Mouse (Mus musculus): ENCODE data around the gene Lamtor2. TPM values are rescaled to one million over a fixed set of nuclear protein-coding genes. Genes with fewer than 3 reads are reported as not detected.
A peak's percentile ranks its signal among the peaks of the same experiment; 100 is the strongest.

The Lamtor2 gene
- polyA plus RNA-seq, 1 experiment, result 152 TPM

DNA sequence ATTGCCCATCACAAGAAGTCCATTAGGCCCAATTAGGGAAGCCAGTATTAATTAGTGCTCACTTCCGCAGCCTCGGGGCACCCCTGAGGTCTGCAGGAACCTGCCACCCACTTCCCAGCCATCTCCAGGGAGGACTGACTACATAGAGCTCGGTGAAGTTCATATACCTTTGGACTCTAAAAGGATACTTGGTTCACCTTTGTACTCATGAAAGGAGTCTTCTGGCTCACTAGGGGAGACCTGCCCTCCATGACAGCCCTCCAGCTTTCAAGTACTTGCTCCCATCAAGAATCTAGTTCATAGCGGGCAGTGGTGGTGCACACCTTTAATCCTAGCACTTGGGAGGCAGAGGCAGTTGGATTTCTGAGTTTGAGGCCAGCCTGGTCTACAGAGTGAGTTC lies 34.5 kb downstream of the Lamtor2 start:
- no peak for TF ChIP-seq GATA1 (IDR thresholded peaks at IDR 0.05; ENCODE audit: borderline replicate concordance, low read length)
- no peak for TF ChIP-seq FLI1 (IDR thresholded peaks at IDR 0.05; ENCODE audit: low read length)
- Histone ChIP-seq H3K4me1 (peaks cover 82% of the 10 kb centered on the region), H3K9me3 (0 out of 2 replicates have a peak, but pooled peaks cover 9% of the 10 kb centered on the region), H3K4me3 (replicated peaks) (no peak overlapping the region), H3K27me3 (replicated peaks) (peaks cover 63% of the 10 kb centered on the region), H3K36me3 (replicated peaks; ENCODE audit: low read length) (no peaks in the 10 kb centered on the region)

DNA sequence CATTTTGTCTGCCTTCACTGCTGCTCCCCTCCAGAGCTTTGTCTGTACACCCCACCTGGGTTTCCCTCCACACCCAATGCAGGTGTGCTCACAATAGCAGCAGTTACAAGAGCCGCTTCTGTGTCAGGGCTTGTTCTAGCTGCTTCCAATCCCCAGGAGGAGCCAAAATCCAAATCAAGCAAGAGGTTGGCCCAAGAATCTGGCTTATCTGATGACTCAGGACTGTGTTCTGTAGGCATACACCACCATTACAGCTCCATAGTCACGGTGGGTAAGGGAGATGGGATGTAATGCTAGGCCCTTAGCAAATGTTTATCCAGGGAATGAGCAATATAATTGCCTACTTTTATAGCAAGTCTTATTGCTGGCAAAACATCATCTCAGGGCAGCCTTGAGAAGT lies 36.5 kb downstream of the Lamtor2 start:
- H3K9me3 ChIP-seq, result 0 out of 2 replicates have a peak, but pooled peaks cover 9% of the 10 kb centered on the region
- H3K4me3 ChIP-seq (replicated peaks), result no peak overlapping the region
- TF ChIP-seq FLI1 (IDR thresholded peaks at IDR 0.05; ENCODE audit: low read length) (no peak), GATA1 (IDR thresholded peaks at IDR 0.05; ENCODE audit: borderline replicate concordance, low read length) (no peak)
- H3K27me3 ChIP-seq (replicated peaks), result peaks cover 52% of the 10 kb centered on the region
- H3K4me1 ChIP-seq, result peaks cover 84% of the 10 kb centered on the region
- H3K36me3 ChIP-seq (replicated peaks; ENCODE audit: low read length), result no peaks in the 10 kb centered on the region

DNA sequence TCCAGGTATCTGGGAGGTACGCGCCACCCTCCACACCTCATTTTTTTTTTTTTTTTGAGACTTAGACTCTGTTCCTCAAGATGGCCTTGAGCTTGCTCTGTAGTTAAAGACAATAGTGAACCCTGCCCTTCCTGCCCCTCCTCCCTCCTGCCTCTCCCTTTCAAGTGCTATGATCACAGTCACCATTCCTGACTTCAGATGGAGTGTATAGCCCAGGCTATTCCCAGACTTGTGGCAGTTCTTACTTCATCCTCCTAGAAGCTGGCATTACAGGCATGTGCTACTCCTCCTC lies 37.8 kb downstream of the Lamtor2 start:
- peaks cover 43% of the 10 kb centered on the region for H3K27me3 ChIP-seq (replicated peaks)
- peak overlapping the region; percentile 23 for H3K4me3 ChIP-seq (replicated peaks)
- H3K4me1 ChIP-seq, result peaks cover 86% of the 10 kb centered on the region
- no peak for TF ChIP-seq GATA1 (IDR thresholded peaks at IDR 0.05; ENCODE audit: borderline replicate concordance, low read length)
- H3K36me3 ChIP-seq (replicated peaks; ENCODE audit: low read length), result no peaks in the 10 kb centered on the region
- H3K9me3 ChIP-seq, result 0 out of 2 replicates have a peak, but pooled peaks cover 7% of the 10 kb centered on the region

DNA sequence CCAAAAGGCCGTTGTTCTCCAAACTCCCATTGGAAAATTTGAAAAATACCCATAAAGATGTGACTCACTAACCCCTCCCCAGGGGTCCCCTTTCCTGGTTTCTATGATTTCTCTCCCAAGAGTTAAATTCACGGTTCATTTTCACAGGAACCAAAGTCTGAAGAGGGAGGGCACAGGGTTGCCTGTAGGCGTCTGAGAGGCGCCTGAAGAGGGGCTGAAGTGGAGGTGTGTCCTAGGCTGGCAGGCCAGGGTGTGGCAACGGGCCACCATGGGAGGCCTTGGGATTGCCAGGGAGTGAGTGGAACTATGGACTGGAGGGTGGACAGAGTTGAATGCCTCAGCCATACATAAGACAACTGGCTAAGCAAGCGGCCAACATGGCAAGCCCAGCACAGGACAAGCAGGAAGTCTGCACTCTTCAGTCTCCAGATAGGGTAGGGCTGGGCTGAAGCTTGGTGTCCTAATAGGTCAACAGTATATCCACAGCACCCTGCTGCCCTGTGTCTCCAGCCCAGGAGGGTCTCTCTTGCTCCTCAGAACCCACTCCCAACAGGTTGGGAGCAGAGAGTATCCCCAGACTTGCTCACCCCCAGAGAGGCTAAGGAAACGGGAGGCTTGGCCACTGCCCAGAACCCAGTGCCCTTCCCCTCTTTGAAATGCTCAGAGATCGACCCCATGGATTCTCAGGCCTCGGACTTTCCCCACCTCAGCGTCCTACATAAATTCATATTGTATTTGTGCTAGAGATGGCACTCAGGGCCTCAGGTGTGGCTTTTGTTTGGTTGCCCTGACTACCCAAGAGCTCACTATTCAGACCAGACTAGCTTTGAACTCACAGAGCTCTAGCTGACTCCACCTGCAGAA lies 38.4 kb downstream of the Lamtor2 start:
- Histone ChIP-seq H3K4me1 (peaks cover 84% of the 10 kb centered on the region), H3K36me3 (replicated peaks; ENCODE audit: low read length) (no peaks in the 10 kb centered on the region), H3K27me3 (replicated peaks) (peaks cover 37% of the 10 kb centered on the region), H3K9me3 (0 out of 2 replicates have a peak, but pooled peaks cover 2% of the 10 kb centered on the region), H3K4me3 (replicated peaks) (peak overlapping the region; percentile 38)
- TF ChIP-seq FLI1 (IDR thresholded peaks at IDR 0.05; ENCODE audit: low read length) (no peak), GATA1 (IDR thresholded peaks at IDR 0.05; ENCODE audit: borderline replicate concordance, low read length) (no peak)

DNA sequence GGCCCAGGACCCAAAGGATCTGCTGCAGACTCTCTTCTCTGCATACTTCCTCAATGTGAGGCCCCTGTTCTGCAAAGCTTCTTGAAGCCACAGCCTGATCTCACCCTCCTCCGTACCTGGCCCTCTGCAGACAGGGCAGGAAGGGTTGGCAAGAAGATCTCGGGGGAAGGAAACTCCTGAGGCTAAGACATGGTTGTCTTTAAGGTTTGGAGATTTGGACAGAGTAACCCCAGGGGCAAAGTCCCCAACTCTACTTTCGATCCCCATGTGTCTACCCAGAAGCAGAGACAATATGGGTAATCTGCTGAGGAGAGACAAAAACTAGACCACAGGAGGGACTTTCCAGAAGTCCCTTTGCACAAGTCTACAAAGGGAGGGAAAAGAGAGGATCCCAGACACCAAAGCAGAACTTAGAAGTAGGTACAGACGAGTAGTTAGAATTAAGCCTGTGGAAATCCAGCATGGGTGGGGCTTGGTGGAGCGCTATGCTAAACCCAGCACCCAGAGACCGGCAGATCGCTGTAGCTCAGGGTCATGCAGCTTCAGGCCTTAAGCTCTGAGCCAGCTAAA lies 39.2 kb downstream of the Lamtor2 start:
- TF ChIP-seq FLI1 (IDR thresholded peaks at IDR 0.05; ENCODE audit: low read length) (no peak), GATA1 (IDR thresholded peaks at IDR 0.05; ENCODE audit: borderline replicate concordance, low read length) (no peak)
- Histone ChIP-seq H3K4me1 (peaks cover 89% of the 10 kb centered on the region), H3K4me3 (replicated peaks) (peak overlapping the region; percentile 59), H3K27me3 (replicated peaks) (peaks cover 33% of the 10 kb centered on the region), H3K9me3 (no peaks in the 10 kb centered on the region), H3K36me3 (replicated peaks; ENCODE audit: low read length) (no peaks in the 10 kb centered on the region)

DNA sequence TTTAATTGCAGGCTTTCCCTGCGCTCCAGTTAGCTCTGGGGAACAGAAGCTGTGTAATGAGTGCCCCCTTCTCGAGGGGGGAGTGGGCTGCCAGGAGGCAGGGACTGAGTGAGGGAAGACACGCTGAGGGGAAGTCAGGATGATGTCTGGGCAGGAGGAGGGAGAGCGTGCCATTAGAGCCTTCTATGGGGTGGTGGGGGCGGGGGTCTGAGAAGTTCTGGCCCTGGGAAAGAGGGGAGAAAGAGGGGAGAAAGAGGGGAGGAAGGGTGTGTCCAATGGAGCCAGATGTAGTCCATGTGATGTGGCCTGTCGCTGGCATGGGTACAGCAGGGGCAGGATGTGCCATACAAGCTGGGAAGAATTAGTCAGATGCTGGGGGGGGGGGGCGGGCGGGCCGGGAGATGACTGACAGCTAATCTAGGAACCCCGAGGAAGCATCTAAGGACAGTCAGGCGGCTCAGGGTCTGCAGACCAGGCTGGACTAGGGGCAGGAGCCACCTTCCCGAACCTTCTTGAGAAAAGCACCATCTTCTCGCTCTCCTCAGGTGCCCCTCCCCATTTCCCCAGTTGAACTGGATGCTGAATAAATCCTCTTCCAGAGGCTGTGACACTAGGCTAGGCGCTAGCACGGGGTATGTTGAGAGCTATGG lies 39.9 kb downstream of the Lamtor2 start:
- TF ChIP-seq GATA1 (IDR thresholded peaks at IDR 0.05; ENCODE audit: borderline replicate concordance, low read length) (no peak), FLI1 (IDR thresholded peaks at IDR 0.05; ENCODE audit: low read length) (no peak)
- H3K4me1 ChIP-seq, result peaks cover 91% of the 10 kb centered on the region
- H3K4me3 ChIP-seq (replicated peaks), result peak overlapping the region; percentile 81
- no peaks in the 10 kb centered on the region for H3K9me3 ChIP-seq
- peaks cover 2% of the 10 kb centered on the region for H3K36me3 ChIP-seq (replicated peaks; ENCODE audit: low read length)
- H3K27me3 ChIP-seq (replicated peaks), result peaks cover 28% of the 10 kb centered on the region

DNA sequence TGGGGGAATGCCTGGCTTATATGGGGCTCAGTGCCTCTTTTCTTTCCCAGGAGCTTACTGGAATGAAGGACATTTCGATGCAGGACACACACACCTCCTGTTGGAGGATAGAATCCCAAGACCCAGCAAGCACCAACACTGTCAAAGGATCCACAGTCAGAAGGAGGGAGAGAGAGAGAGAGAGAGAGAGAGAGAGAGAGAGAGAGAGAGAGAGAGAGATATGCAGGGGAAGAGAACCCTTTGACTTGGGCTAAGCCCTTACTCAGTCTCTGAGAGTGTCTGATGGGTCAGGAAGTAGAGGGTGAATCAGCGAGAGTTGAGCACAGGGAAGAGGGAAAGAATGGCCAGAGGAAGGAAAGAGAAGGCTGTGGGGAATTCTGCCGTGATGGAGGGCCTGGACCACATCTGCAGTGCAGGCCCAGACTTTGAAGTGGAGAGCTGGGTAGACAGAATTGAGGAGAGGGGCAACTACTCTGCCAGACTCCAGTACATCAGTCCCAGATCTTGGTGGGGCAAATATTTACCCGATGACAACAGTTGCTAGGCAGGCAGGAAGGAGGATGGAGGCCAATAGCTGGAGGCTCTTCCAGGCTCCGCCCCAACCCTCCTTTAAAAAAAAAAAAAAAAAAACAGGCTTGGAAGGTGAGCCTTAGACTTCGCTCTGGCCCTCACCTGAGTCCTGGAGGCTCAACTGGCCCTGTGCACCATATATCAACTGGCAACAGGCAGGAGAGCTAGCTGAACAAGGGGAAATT lies 40.6 kb downstream of the Lamtor2 start:
- Histone ChIP-seq H3K4me1 (peaks cover 97% of the 10 kb centered on the region), H3K36me3 (replicated peaks; ENCODE audit: low read length) (peaks cover 5% of the 10 kb centered on the region), H3K9me3 (no peaks in the 10 kb centered on the region), H3K27me3 (replicated peaks) (peaks cover 23% of the 10 kb centered on the region), H3K4me3 (replicated peaks) (peak overlapping the region; percentile 81)
- no peak for TF ChIP-seq GATA1 (IDR thresholded peaks at IDR 0.05; ENCODE audit: borderline replicate concordance, low read length)
- no peak for TF ChIP-seq FLI1 (IDR thresholded peaks at IDR 0.05; ENCODE audit: low read length)

DNA sequence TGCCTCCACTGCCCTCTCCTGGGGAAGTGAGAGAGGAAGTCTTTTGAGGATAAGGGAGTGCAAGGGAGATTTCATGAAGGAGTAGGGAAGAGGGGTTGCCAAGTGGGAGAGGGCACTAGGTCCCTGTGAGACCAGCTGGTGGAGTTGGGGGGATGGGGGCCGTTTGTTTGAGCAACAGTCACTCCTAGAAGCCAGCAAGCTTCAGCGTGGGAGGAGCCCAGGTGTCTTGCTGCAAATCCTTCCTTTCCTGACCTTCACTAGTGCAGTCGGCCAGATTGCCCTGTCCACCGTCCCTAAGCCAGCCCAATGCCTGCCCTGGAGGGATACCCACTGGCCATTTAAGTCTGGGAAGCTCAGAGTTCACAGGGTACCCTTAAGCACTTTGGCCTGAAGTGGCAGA lies 41.3 kb downstream of the Lamtor2 start:
- H3K4me3 ChIP-seq (replicated peaks), result peak overlapping the region; percentile 67
- H3K9me3 ChIP-seq, result no peaks in the 10 kb centered on the region
- no peak for TF ChIP-seq GATA1 (IDR thresholded peaks at IDR 0.05; ENCODE audit: borderline replicate concordance, low read length)
- no peak for TF ChIP-seq FLI1 (IDR thresholded peaks at IDR 0.05; ENCODE audit: low read length)
- H3K4me1 ChIP-seq, result peaks cover 98% of the 10 kb centered on the region
- H3K27me3 ChIP-seq (replicated peaks), result peaks cover 17% of the 10 kb centered on the region
- H3K36me3 ChIP-seq (replicated peaks; ENCODE audit: low read length), result peaks cover 7% of the 10 kb centered on the region

DNA sequence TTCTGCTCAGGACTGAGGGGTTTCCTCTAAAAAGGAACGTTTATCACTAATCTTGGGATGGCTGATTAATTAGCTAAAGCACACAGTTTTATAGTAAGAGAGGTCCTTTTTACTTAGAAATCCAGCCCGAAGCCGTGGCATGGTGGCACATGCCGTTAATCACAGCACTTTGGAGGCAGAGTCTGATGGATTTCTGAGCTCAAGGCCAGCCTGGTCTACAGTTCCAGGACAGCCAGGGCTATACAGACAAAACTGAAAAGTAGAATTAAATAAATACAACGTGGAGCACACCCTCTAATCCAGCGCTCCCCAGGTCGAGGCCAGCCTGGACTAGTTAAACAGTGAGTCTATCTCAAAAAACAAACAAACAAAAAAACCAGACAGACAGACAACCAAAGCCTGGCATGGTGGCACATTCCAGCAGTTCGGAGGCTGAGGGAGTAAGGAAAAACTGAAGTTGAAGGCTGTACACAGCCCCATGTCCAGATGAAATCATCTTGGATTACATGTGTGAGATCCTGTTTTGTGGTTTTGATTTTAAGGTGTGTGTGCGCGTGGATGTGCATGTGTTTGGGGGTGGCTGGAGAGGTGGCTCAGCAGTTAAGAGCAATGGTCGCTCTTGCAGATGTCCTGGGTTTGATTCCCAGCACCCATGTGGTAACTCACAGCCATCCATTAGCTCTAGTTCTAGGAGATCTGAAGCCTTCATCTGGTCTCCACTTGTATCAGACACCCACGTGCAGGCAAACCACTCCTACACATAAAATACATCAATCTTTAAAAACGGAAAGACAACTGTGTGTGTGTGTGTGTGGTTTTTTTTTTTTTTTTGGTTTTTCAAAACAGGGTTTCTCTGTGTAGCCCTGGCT lies 42.2 kb downstream of the Lamtor2 start:
- Histone ChIP-seq H3K9me3 (no peaks in the 10 kb centered on the region), H3K4me1 (peaks cover 98% of the 10 kb centered on the region), H3K36me3 (replicated peaks; ENCODE audit: low read length) (peaks cover 12% of the 10 kb centered on the region), H3K27me3 (replicated peaks) (peaks cover 10% of the 10 kb centered on the region), H3K4me3 (replicated peaks) (peak overlapping the region; percentile 93)
- no peak for TF ChIP-seq FLI1 (IDR thresholded peaks at IDR 0.05; ENCODE audit: low read length)
- TF ChIP-seq GATA1 (IDR thresholded peaks at IDR 0.05; ENCODE audit: borderline replicate concordance, low read length), result no peak

Data from megakaryocyte, embryonic 14.5 days (primary cell).